Mouse (Mus musculus) left cerebral cortex, postnatal 10 days (tissue): Measurements from ENCODE around the gene Hdlbp. TPM values are rescaled to one million over a fixed set of nuclear protein-coding genes. Genes with fewer than 3 reads are reported as not detected.
"Not testable (repeated sequence)": the region's sequence is repeated elsewhere in the genome, so short reads cannot be mapped to it uniquely, and the experiment has no call there.

ENCODE experiments used
- DNase-seq, 2 experiments: peaks; one replicate each; pipeline ENCODE4 v3.0.0; 2021 to 2022; ENCODE audit warnings: low spot score in 2 of 2, mixed read lengths in 1 of 2; ENCODE audit errors: extremely low spot score in 1 of 2
- intact Hi-C: fragments of 180-260 bp; cut with DNase I; formaldehyde crosslinking; loops from one replicate; pipeline ENCODE4 v1.15.1; 2025
- total RNA-seq, 2 experiments: library from RNA; stranded (reverse); gene quantifications; 2 replicates each; pipeline ENCODE4 v1.2.3; 2021

Gene Hdlbp
- total RNA-seq, 2 experiments from 2014 or later: 146 to 151 TPM

GRCm38 (mm10) chr1:93453721-93454255 lies 24.8 kb downstream of the Hdlbp start:
- intact Hi-C loops: no loop called here
- no peak for DNase-seq

GRCm38 (mm10) chr1:93450118-93450517 lies 28.5 kb downstream of the Hdlbp start:
- intact Hi-C loops, DNase-seq: not testable (repeated sequence)

DNA sequence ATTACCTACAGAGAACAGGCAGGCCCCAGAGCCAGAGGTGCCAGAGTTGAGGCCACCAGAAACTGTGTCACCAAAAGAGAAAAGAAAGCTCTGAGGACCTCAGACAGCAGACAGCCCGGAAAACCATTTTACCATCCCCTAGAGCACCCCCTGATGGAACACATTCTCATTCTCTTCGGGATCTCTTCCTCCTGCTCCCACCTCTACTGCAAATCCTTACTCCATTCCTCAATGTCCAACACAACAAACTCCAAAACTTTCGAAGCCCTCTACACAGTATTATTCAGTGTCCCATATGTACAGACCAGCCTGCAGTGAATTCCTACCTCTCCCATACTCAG lies 32.8 kb downstream of the Hdlbp start:
- intact Hi-C loops: no loop called here
- DNase-seq: no peak

- intact Hi-C loops: no loop called here
- DNase-seq: peak; percentile 20 to 88
Observed at GRCm38 (mm10) chr1:93445111-93445821, 33.3 kb downstream of the Hdlbp start.

DNA sequence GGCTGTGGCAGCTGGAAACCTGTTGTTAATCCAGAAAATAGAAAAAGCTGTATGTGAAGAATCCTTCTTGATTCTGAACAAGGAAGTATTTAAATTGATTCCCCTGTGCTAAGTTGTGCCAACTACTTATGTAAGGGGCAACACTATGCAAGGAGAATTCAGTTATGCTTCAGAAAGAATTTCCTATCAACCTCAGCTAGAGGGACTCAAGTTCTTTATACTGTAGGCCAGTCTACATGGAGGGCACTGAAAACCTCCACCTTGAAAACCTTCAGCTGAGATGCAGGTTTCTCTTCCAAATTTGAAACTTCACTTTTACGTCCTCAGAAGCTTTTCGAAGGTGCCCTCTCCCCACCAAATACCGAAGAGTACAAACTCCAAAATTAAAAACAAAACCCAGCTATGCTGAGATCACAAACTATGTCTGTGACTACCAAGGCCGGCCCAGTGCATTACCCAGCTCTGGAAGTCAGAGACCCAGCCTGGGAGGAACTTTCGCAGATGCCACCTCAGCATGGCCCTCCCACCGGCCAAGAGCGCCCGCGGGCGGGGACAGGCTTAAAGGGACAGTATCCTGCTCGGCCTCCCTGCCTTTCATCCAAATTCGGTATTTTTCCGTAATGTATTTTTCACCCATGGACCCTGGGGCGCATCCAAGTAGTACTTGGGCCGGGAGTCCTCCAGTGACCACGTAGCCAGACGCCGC lies 34.1 kb downstream of the Hdlbp start:
- peak; percentile 10 to 84 for DNase-seq
- intact Hi-C loops: no loop called here

GRCm38 (mm10) chr1:93439321-93439720 lies 39.3 kb downstream of the Hdlbp start:
- intact Hi-C loops: no loop called here
- DNase-seq: no peak

GRCm38 (mm10) chr1:93432087-93432486 lies 46.5 kb downstream of the Hdlbp start:
- intact Hi-C loops: no loop called here
- no peak for DNase-seq

DNA sequence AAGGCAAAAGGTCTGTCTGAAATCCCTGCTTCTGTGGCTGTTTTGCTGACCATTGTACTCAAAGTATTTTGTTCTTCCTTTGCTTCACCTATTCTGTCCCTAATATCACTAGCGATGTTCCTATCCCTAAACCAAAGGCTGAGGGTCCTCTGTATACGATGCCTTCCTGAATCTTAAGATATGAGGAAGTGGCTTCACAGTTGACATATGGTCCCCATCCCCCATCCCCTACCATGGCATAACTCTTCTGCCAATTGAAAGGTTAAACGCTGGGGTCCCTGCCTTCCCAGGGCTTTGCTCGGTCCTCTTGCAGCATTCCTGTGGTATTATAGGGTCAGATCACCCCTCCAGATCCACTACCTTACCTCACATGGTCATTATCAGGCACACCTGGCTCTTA lies 75.2 kb downstream of the Hdlbp start:
- DNase-seq: no peak
- intact Hi-C loops: no loop called here

DNA sequence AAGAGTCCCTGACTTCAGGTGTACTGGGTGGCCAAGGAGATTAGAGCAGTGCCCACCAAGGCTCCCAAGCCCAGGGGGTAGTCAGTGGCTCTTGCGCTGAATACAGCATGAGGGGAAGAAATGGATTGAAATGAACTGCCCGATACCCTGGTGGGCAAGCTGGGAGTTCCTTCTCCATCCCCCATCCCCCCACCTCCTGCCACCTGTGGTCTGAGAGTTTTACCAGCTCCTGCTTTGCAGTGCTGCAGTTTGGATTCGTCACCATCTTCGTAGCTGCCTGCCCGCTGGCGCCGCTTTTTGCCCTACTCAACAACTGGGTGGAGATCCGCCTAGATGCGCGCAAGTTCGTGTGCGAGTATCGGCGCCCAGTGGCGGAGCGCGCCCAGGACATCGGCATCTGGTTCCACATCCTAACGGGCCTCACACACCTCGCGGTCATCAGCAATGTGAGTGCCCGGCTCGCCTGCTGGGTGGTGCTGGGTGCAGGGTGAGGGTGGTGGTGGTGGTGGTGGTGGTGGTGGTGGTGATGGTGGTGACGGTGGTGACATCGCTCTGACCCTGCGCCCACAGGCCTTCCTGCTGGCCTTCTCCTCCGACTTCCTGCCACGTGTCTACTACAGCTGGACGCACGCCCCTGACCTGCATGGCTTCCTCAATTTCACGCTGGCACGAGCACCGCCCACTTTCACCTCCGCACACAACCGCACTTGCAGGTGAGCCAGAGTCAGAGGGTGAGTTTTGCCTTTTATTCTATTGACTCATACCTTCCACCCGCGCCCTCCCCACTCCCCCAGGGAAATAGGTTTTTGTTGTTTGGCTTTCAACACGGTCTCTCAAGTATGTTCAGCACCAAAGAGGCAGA lies 77.2 kb downstream of the Hdlbp start:
- DNase-seq: peak in 1 of 2 experiments; percentile 32
- intact Hi-C loops: no loop called here

GRCm38 (mm10) chr1:93388906-93389305 lies 89.7 kb downstream of the Hdlbp start:
- DNase-seq: no peak
- intact Hi-C loops: no loop called here

- no peak for DNase-seq
- intact Hi-C loops: no loop called here
Observed at GRCm38 (mm10) chr1:93387198-93387597, 91.4 kb downstream of the Hdlbp start.

GRCm38 (mm10) chr1:93379117-93379516 lies 99.5 kb downstream of the Hdlbp start:
- DNase-seq: no peak
- intact Hi-C loops: no loop called here

GRCm38 (mm10) chr1:93377307-93377706 lies 101.3 kb downstream of the Hdlbp start:
- no peak for DNase-seq
- intact Hi-C loops: no loop called here

GRCm38 (mm10) chr1:93373665-93374064 lies 105.0 kb downstream of the Hdlbp start, which contains the start of gene Ano7:
Ano7 (plus strand) TSS chr1:93373930.
- DNase-seq: no peak
- intact Hi-C loops: no loop called here

DNA sequence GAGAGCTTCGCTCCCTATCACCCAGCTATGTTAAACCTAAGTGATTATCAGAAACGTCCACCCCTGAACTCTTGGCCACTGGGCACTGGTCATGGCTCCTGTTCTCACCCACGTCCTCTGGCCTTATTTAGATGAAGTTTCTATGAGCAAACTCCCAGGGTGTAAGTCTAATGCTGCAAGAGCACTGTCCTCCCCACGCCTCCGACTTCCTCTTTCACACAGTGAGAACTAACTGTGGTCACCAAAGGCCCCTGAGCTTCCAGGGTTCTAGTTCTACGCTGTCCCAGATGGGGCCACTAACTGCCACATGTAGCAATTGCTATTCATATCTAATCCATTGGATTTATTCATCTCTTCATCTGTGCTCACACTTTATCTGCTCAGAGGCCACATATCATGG lies 113.0 kb downstream of the Hdlbp start:
- DNase-seq: no peak
- intact Hi-C loops: no loop called here

DNA sequence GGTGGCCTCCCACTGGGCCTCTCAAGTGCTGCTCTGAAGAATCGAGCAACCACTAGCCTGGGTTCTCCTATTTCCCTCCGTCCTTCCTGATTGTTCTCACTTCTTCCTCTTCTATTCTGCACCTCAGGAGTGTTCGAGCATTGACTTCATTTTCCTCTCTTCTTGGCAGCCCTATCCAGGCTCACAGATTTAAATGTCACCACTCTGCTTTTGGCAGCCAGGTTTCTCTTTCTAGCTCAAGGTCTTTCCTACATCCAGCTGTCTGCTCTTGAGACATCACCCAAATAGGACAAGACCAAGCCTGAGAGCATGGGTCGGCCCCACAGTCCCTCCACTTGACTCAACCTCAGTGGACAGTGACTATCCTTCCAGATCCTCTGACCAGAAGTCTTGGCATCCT lies 116.0 kb downstream of the Hdlbp start:
- no peak for DNase-seq
- intact Hi-C loops: no loop called here
